Mouse (Mus musculus) liver, embryonic 16.5 days (tissue): ENCODE data around the gene Gyg. TPM values are rescaled to one million over a fixed set of nuclear protein-coding genes. Genes with fewer than 3 reads are reported as not detected.
A peak's percentile ranks its signal among the peaks of the same experiment; 100 is the strongest.

Experiments used
- ATAC-seq: fragments of 200-750 bp; cut with Nextera tagmentation; 2 replicates; pipeline ENCODE4 v1.8.0; 2017; ENCODE audit warnings: low read depth, mild to moderate bottlenecking, moderate number of reproducible peaks, moderate library complexity
- H3K27ac ChIP-seq: fragments of 300-500 bp; sonication (generic); 2 replicates; pipeline ENCODE4 v1.5.1; 2014; ENCODE audit warnings: mild to moderate bottlenecking, low read length
- H3K27me3 ChIP-seq: fragments of 300-500 bp; sonication (generic); 2 replicates; pipeline ENCODE4 v1.6.1; 2014; ENCODE audit warnings: low read depth, low read length, mixed read lengths; ENCODE audit not compliant: control insufficient read depth, insufficient read depth
- H3K36me3 ChIP-seq: fragments of 300-500 bp; sonication (generic); 2 replicates; pipeline ENCODE4 v1.6.1; 2014; ENCODE audit warnings: mild to moderate bottlenecking; ENCODE audit not compliant: control insufficient read depth, insufficient read depth
- H3K4me1 ChIP-seq: fragments of 300-500 bp; sonication (generic); 2 replicates; pipeline ENCODE4 v1.6.1; 2014; ENCODE audit warnings: low read depth, low read length, mixed read lengths; ENCODE audit not compliant: control insufficient read depth
- H3K4me2 ChIP-seq: fragments of 300-500 bp; sonication (generic); 2 replicates; pipeline ENCODE4 v1.6.1; 2014; ENCODE audit warnings: low read depth, low read length, mixed read lengths
- H3K4me3 ChIP-seq: fragments of 300-500 bp; sonication (generic); 2 replicates; pipeline ENCODE4 v1.5.1; 2014; ENCODE audit warnings: low read depth, mild to moderate bottlenecking, low read length
- H3K9ac ChIP-seq: fragments of 300-500 bp; sonication (generic); 2 replicates; pipeline ENCODE4 v1.6.1; 2014; ENCODE audit warnings: low read depth, low read length
- H3K9me3 ChIP-seq: fragments of 300-500 bp; sonication (generic); replicated peaks from 2 replicates; pipeline ENCODE4 v1.6.1; 2016; ENCODE audit warnings: low read length; ENCODE audit not compliant: control insufficient read depth
- WGBS: fragments of 180-500 bp; shearing (Covaris S2); extraction: QIAGEN DNeasy Blood & Tissue Kit; methylation state at CpG from one replicate; pipeline ENCODE4 v1.1.7; 2014; ENCODE audit not compliant: insufficient replicate concordance; 5-methylcytosine and 5-hydroxymethylcytosine counted together
- polyA plus RNA-seq: library from polyadenylated mRNA; unstranded; fragments of >200 nt; fragmentation: Nextera tagmentation; extraction: Ambion mirVana; gene quantifications from 2 replicates; pipeline ENCODE4 v1.2.1, GENCODE M21; 2015

Gyg gene
- polyA plus RNA-seq, 1 experiment from 2014 or later = 18.2 TPM

- no peak overlapping the region for H3K9ac ChIP-seq
- 0 out of 2 replicates have a peak, but pooled peaks cover 2% of the 10 kb centered on the region for H3K36me3 ChIP-seq
- no peaks in the 10 kb centered on the region for H3K9me3 ChIP-seq
- H3K4me2 ChIP-seq = no peak overlapping the region
- H3K4me3 ChIP-seq = no peak overlapping the region
- H3K4me1 ChIP-seq = no peaks in the 10 kb centered on the region
- no peaks in the 10 kb centered on the region for H3K27me3 ChIP-seq
- H3K27ac ChIP-seq = no peak overlapping the region
- no peak for ATAC-seq
- 80% methylated on average over 5 of the region's 5 CpGs for WGBS
These were observed 7.5 kb downstream of the Gyg start for GRCm38 (mm10) chr3:20147647-20148046.

- Histone ChIP-seq H3K36me3 (0 out of 2 replicates have a peak, but pooled peaks cover 2% of the 10 kb centered on the region), H3K4me1 (no peaks in the 10 kb centered on the region), H3K27me3 (no peaks in the 10 kb centered on the region), H3K27ac (no peak overlapping the region), H3K9ac (no peak overlapping the region), H3K9me3 (no peaks in the 10 kb centered on the region), H3K4me2 (no peak overlapping the region), H3K4me3 (no peak overlapping the region)
- no peak for ATAC-seq
- 76% methylated on average over 7 of the region's 7 CpGs for WGBS
These were observed 8.2 kb downstream of the Gyg start for GRCm38 (mm10) chr3:20146884-20147395.

- 54% methylated on average over 1 of the region's 1 CpGs for WGBS
- H3K27ac ChIP-seq = no peak overlapping the region
- ATAC-seq = 0 out of 2 replicates have a peak, but pooled peaks have one; percentile 27
These were observed 9.4 kb downstream of the Gyg start for GRCm38 (mm10) chr3:20145696-20146113.

GRCm38 (mm10) chr3:20144401-20144800, 10.7 kb downstream of the Gyg start:
- Histone ChIP-seq H3K4me1 (no peaks in the 10 kb centered on the region), H3K27me3 (no peaks in the 10 kb centered on the region), H3K27ac (no peak overlapping the region), H3K4me2 (no peak overlapping the region), H3K9ac (no peak overlapping the region), H3K4me3 (no peak overlapping the region), H3K9me3 (no peaks in the 10 kb centered on the region), H3K36me3 (no peaks in the 10 kb centered on the region)
- 67% methylated on average over 2 of the region's 2 CpGs for WGBS
- ATAC-seq = no peak

More at GRCm38 (mm10) chr3:20145696-20146113, 9.4 kb downstream of the Gyg start:
- Histone ChIP-seq H3K27me3 (no peaks in the 10 kb centered on the region), H3K4me3 (no peak overlapping the region), H3K36me3 (0 out of 2 replicates have a peak, but pooled peaks cover 2% of the 10 kb centered on the region), H3K4me2 (no peak overlapping the region), H3K9me3 (no peaks in the 10 kb centered on the region), H3K9ac (no peak overlapping the region), H3K4me1 (no peaks in the 10 kb centered on the region)

- no peaks in the 10 kb centered on the region for H3K4me1 ChIP-seq
- no peaks in the 10 kb centered on the region for H3K36me3 ChIP-seq
- H3K9ac ChIP-seq = no peak overlapping the region
- no peak overlapping the region for H3K4me3 ChIP-seq
- no peaks in the 10 kb centered on the region for H3K27me3 ChIP-seq
- no peak for ATAC-seq
- H3K9me3 ChIP-seq = no peaks in the 10 kb centered on the region
- H3K4me2 ChIP-seq = no peak overlapping the region
- 72% methylated on average over 3 of the region's 3 CpGs for WGBS
- no peak overlapping the region for H3K27ac ChIP-seq
These were observed 11.4 kb downstream of the Gyg start for GRCm38 (mm10) chr3:20143726-20144125.

- Histone ChIP-seq H3K4me1 (no peaks in the 10 kb centered on the region), H3K27me3 (no peaks in the 10 kb centered on the region), H3K9me3 (no peaks in the 10 kb centered on the region), H3K4me2 (no peak overlapping the region), H3K9ac (no peak overlapping the region), H3K4me3 (no peak overlapping the region), H3K27ac (no peak overlapping the region), H3K36me3 (no peaks in the 10 kb centered on the region)
- no peak for ATAC-seq
- 54% methylated on average over 3 of the region's 3 CpGs for WGBS
These were observed 12.5 kb downstream of the Gyg start for GRCm38 (mm10) chr3:20142576-20142975.

- H3K27me3 ChIP-seq = no peaks in the 10 kb centered on the region
- WGBS = 59% methylated on average over 2 of the region's 2 CpGs
- no peak overlapping the region for H3K9ac ChIP-seq
- H3K36me3 ChIP-seq = no peaks in the 10 kb centered on the region
- no peak overlapping the region for H3K4me3 ChIP-seq
- H3K4me2 ChIP-seq = no peak overlapping the region
- H3K9me3 ChIP-seq = no peaks in the 10 kb centered on the region
- H3K27ac ChIP-seq = no peak overlapping the region
- no peaks in the 10 kb centered on the region for H3K4me1 ChIP-seq
- ATAC-seq = no peak
These were observed 13.0 kb downstream of the Gyg start for GRCm38 (mm10) chr3:20142101-20142500.

GRCm38 (mm10) chr3:20141679-20142078, 13.4 kb downstream of the Gyg start:
- Histone ChIP-seq H3K36me3 (no peaks in the 10 kb centered on the region), H3K9ac (no peak overlapping the region), H3K4me2 (no peak overlapping the region), H3K9me3 (no peaks in the 10 kb centered on the region), H3K4me3 (no peak overlapping the region), H3K27me3 (no peaks in the 10 kb centered on the region), H3K27ac (no peak overlapping the region), H3K4me1 (no peaks in the 10 kb centered on the region)
- 60% methylated on average over 1 of the region's 1 CpGs for WGBS
- no peak for ATAC-seq

- Histone ChIP-seq H3K4me1 (no peaks in the 10 kb centered on the region), H3K27ac (no peak overlapping the region), H3K9ac (no peak overlapping the region), H3K9me3 (no peaks in the 10 kb centered on the region), H3K4me2 (no peak overlapping the region), H3K27me3 (no peaks in the 10 kb centered on the region), H3K36me3 (no peaks in the 10 kb centered on the region), H3K4me3 (no peak overlapping the region)
- ATAC-seq = no peak
These were observed 13.9 kb downstream of the Gyg start for GRCm38 (mm10) chr3:20141240-20141639.
